Mouse (Mus musculus) hindbrain, embryonic 13.5 days (tissue): ENCODE measurements around the gene Ubxn6. TPM values are rescaled to one million over a fixed set of nuclear protein-coding genes. Genes with fewer than 3 reads are reported as not detected.
"Not testable (repeated sequence)": the region's sequence is repeated elsewhere in the genome, so short reads cannot be mapped to it uniquely, and the experiment has no call there.

Source experiments
- ATAC-seq: fragments of 200-750 bp; cut with Nextera tagmentation; 2 replicates; pipeline ENCODE4 v1.8.0; 2017; ENCODE audit warnings: moderate TSS enrichment; ENCODE audit not compliant: low FRiP score
- H3K27ac ChIP-seq: fragments of 300-500 bp; sonication (generic); 2 replicates; pipeline ENCODE4 v1.5.1; 2015; ENCODE audit warnings: inconsistent platforms, mild to moderate bottlenecking, moderate library complexity
- H3K27me3 ChIP-seq: fragments of 300-500 bp; sonication (generic); 2 replicates; pipeline ENCODE4 v1.6.1; 2015; ENCODE audit warnings: mild to moderate bottlenecking, inconsistent platforms
- H3K36me3 ChIP-seq: fragments of 300-500 bp; sonication (generic); 2 replicates; pipeline ENCODE4 v1.6.1; 2015; ENCODE audit warnings: mild to moderate bottlenecking, inconsistent platforms
- H3K4me1 ChIP-seq: fragments of 300-500 bp; sonication (generic); replicated peaks from 2 replicates; pipeline ENCODE4 v1.6.1; 2015; ENCODE audit warnings: inconsistent platforms
- H3K4me2 ChIP-seq: fragments of 300-500 bp; sonication (generic); 2 replicates; pipeline ENCODE4 v1.6.1; 2015; ENCODE audit warnings: inconsistent platforms, mild to moderate bottlenecking, moderate library complexity
- H3K4me3 ChIP-seq: fragments of 300-500 bp; sonication (generic); 2 replicates; pipeline ENCODE4 v1.5.1; 2015; ENCODE audit warnings: mild to moderate bottlenecking, inconsistent platforms
- H3K9ac ChIP-seq: fragments of 300-500 bp; sonication (generic); 2 replicates; pipeline ENCODE4 v1.6.1; 2015; ENCODE audit warnings: mild to moderate bottlenecking, inconsistent platforms
- H3K9me3 ChIP-seq: fragments of 300-500 bp; sonication (generic); 2 replicates; pipeline ENCODE4 v1.6.1; 2016; ENCODE audit warnings: inconsistent platforms
- WGBS: fragments of 180-500 bp; shearing (Covaris S2); methylation state at CpG from one replicate; pipeline ENCODE4 v1.1.7; 2015; 5-methylcytosine and 5-hydroxymethylcytosine counted together
- polyA plus RNA-seq: library from polyadenylated mRNA; unstranded; fragments of >200 nt; fragmentation: Nextera tagmentation; extraction: Ambion mirVana; gene quantifications from 2 replicates; pipeline ENCODE4 v1.2.1, GENCODE M21; 2015

Gene Ubxn6
- polyA plus RNA-seq, 1 experiment from 2014 or later, result 86.0 TPM

GRCm38 (mm10) chr17:56069066-56069465 is 5.8 kb downstream of the Ubxn6 start:
- peaks cover 88% of the 10 kb centered on the region for H3K36me3 ChIP-seq
- WGBS, result 96% methylated on average over 14 of the region's 14 CpGs
- no peak overlapping the region for H3K4me2 ChIP-seq
- no peaks in the 10 kb centered on the region for H3K9me3 ChIP-seq
- no peak overlapping the region for H3K9ac ChIP-seq
- ATAC-seq, result no peak
- H3K4me3 ChIP-seq, result no peak overlapping the region
- H3K27ac ChIP-seq, result no peak overlapping the region
- peaks cover 7% of the 10 kb centered on the region for H3K4me1 ChIP-seq
- no peaks in the 10 kb centered on the region for H3K27me3 ChIP-seq

GRCm38 (mm10) chr17:56066451-56066850 is 8.4 kb downstream of the Ubxn6 start:
- no peaks in the 10 kb centered on the region for H3K4me1 ChIP-seq
- no peak overlapping the region for H3K9ac ChIP-seq
- no peak overlapping the region for H3K4me2 ChIP-seq
- H3K9me3 ChIP-seq, result no peaks in the 10 kb centered on the region
- peaks cover 96% of the 10 kb centered on the region for H3K36me3 ChIP-seq
- no peak overlapping the region for H3K4me3 ChIP-seq
- no peak for ATAC-seq
- H3K27ac ChIP-seq, result no peak overlapping the region
- no peaks in the 10 kb centered on the region for H3K27me3 ChIP-seq

DNA sequence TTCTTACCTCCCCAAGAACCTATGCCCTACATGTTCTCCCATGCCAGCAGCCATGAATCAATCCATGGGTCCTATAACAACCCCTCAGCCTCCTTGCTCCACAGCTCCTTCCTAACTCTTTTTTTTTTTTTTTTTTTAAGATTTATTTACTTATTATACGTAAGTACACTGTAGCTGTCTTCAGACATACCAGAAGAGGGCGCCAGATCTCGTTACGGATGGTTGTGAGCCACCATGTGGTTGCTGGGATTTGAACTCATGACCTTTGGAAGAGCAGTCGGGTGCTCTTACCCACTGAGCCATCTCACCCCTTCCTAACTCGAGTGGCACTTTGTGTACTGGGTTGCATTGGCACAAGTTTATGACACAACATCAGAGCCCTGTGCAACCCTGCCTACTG is 9.1 kb downstream of the Ubxn6 start:
- H3K4me2 ChIP-seq, H3K4me3 ChIP-seq, H3K4me1 ChIP-seq, H3K9ac ChIP-seq, H3K27me3 ChIP-seq, H3K9me3 ChIP-seq, H3K27ac ChIP-seq, ATAC-seq: not testable (repeated sequence)
- peaks cover 95% of the 10 kb centered on the region for H3K36me3 ChIP-seq
- WGBS, result 88% methylated on average over 6 of the region's 6 CpGs

- Histone ChIP-seq H3K9me3 (no peaks in the 10 kb centered on the region), H3K9ac (no peak overlapping the region), H3K27me3 (no peaks in the 10 kb centered on the region), H3K4me3 (no peak overlapping the region), H3K4me2 (no peak overlapping the region), H3K27ac (no peak overlapping the region), H3K4me1 (no peaks in the 10 kb centered on the region), H3K36me3 (peaks cover 86% of the 10 kb centered on the region)
- no peak for ATAC-seq
- WGBS, result 94% methylated on average over 7 of the region's 7 CpGs
Measured at GRCm38 (mm10) chr17:56062081-56062480, 12.7 kb downstream of the Ubxn6 start.

- ATAC-seq, result no peak
- Histone ChIP-seq H3K36me3 (peaks cover 45% of the 10 kb centered on the region), H3K4me2 (no peak overlapping the region), H3K9ac (no peak overlapping the region), H3K4me3 (no peak overlapping the region), H3K4me1 (no peaks in the 10 kb centered on the region), H3K27ac (peak overlapping the region; percentile 55; the same call in 1 of the 2 replicates), H3K27me3 (no peaks in the 10 kb centered on the region), H3K9me3 (no peaks in the 10 kb centered on the region)
- 82% methylated on average over 11 of the region's 11 CpGs for WGBS
Measured at GRCm38 (mm10) chr17:56057381-56058120, 17.3 kb downstream of the Ubxn6 start.

- no peaks in the 10 kb centered on the region for H3K27me3 ChIP-seq
- H3K4me1 ChIP-seq, result no peaks in the 10 kb centered on the region
- ATAC-seq, result no peak
- H3K9ac ChIP-seq, result peak overlapping the region; percentile 31; the same call in 1 of the 2 replicates
- H3K9me3 ChIP-seq, result no peaks in the 10 kb centered on the region
- 77% methylated on average over 4 of the region's 4 CpGs for WGBS
- H3K4me2 ChIP-seq, result no peak overlapping the region
- H3K36me3 ChIP-seq, result peaks cover 36% of the 10 kb centered on the region
- H3K4me3 ChIP-seq, result no peak overlapping the region
- H3K27ac ChIP-seq, result peak overlapping the region; percentile 49; the same call in 1 of the 2 replicates
Measured at GRCm38 (mm10) chr17:56055945-56056678, 18.7 kb downstream of the Ubxn6 start.

DNA sequence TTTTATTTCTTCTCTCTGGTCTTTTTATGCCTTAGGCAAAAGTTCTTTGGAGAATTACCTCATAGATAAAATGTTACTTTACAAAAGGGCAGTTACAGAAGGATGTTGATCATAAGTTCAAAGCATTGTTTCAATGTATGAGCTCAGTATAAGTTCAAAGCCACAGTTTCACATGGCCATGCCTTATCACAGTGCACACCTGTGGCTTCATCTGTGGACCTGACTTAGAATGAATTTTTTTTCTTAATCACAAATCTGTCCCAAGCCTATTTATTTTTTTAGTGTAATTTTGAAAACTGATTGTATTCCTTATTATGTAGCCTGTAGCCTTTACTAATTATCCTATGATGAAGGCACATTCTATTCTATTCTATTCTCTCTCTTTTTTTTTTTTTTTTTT is 19.9 kb downstream of the Ubxn6 start:
- Histone ChIP-seq H3K9me3 (no peaks in the 10 kb centered on the region), H3K4me2 (no peak overlapping the region), H3K9ac (no peak overlapping the region), H3K27ac (no peak overlapping the region), H3K4me1 (no peaks in the 10 kb centered on the region), H3K36me3 (peaks cover 26% of the 10 kb centered on the region), H3K27me3 (no peaks in the 10 kb centered on the region), H3K4me3 (no peak overlapping the region)
- no peak for ATAC-seq

- no peaks in the 10 kb centered on the region for H3K27me3 ChIP-seq
- H3K9ac ChIP-seq, result no peak overlapping the region
- H3K4me3 ChIP-seq, result no peak overlapping the region
- H3K36me3 ChIP-seq, result peaks cover 24% of the 10 kb centered on the region
- no peaks in the 10 kb centered on the region for H3K4me1 ChIP-seq
- H3K9me3 ChIP-seq, result no peaks in the 10 kb centered on the region
- no peak overlapping the region for H3K27ac ChIP-seq
- no peak for ATAC-seq
- 91% methylated on average over 5 of the region's 5 CpGs for WGBS
- H3K4me2 ChIP-seq, result no peak overlapping the region
Measured at GRCm38 (mm10) chr17:56051369-56051768, 23.5 kb downstream of the Ubxn6 start.

DNA sequence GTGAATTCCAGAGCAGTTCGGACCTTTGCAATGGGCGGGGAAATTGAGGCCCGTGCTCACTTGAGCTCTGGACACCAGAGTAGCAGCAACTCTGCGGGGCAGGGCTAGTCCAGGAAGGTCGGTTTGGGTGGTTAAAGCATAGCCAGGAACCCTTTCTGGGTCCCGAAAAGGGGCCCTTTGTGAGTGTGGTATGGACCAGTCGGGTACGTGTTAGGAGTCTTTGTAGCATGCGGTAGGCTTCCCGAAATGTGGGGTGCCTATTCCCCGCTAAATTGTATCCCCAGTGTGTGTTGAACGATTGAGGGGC is 34.0 kb downstream of the Ubxn6 start:
- H3K4me3 ChIP-seq, result peak overlapping the region; percentile 72
- H3K4me2 ChIP-seq, result peak overlapping the region; percentile 94
- no peak for ATAC-seq
- H3K27ac ChIP-seq, result no peak overlapping the region
- peak overlapping the region; percentile 81 for H3K9ac ChIP-seq
- H3K9me3 ChIP-seq, result no peaks in the 10 kb centered on the region
- H3K4me1 ChIP-seq, result peaks cover 16% of the 10 kb centered on the region
- H3K36me3 ChIP-seq, result peaks cover 6% of the 10 kb centered on the region; the same call in 1 of the 2 replicates
- no peaks in the 10 kb centered on the region for H3K27me3 ChIP-seq
- 2% methylated on average over 12 of the region's 12 CpGs for WGBS

GRCm38 (mm10) chr17:56040030-56040856 is 34.6 kb downstream of the Ubxn6 start, which contains the start of gene Chaf1a:
Gene Chaf1a (plus strand): TSS chr17:56040439.
- Histone ChIP-seq H3K27me3 (no peaks in the 10 kb centered on the region), H3K36me3 (peaks cover 6% of the 10 kb centered on the region; the same call in 1 of the 2 replicates), H3K9ac (peak within 1 kb of the TSS; percentile 81), H3K4me3 (peak within 1 kb of the TSS; percentile 72), H3K4me1 (peaks cover 22% of the 10 kb centered on the region), H3K9me3 (no peaks in the 10 kb centered on the region), H3K4me2 (peak within 1 kb of the TSS; percentile 94), H3K27ac (peak within 1 kb of the TSS; percentile 83)
- under 1% methylated on average over 68 of the region's 68 CpGs for WGBS
- ATAC-seq, result peak; percentile 83

DNA sequence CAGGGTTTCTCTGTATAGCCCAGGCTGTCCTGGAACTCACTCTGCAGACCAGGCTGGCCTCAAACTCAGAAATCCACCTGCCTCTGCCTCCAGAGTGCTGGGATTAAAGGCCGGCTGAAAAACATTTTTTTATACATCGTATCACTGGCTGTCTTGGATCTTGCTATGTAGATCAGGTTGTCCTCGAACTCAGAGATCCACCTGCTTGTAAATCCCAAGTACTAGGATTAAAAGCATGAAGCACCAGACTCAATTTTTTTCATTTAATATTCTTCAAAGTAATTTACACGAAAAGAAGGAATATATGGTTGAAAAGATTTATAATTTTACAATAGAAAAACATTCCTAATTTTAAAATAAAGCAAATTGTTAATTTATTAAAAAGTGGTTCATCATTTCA is 35.5 kb downstream of the Ubxn6 start:
- no peak for ATAC-seq
- peaks cover 12% of the 10 kb centered on the region for H3K36me3 ChIP-seq
- peak overlapping the region; percentile 83; the same call in 1 of the 2 replicates for H3K27ac ChIP-seq
- peak overlapping the region; percentile 94 for H3K4me2 ChIP-seq
- 85% methylated on average over 4 of the region's 4 CpGs for WGBS
- peaks cover 31% of the 10 kb centered on the region for H3K4me1 ChIP-seq
- H3K9me3 ChIP-seq, result no peaks in the 10 kb centered on the region
- peak overlapping the region; percentile 72; the same call in 1 of the 2 replicates for H3K4me3 ChIP-seq
- H3K27me3 ChIP-seq, result no peaks in the 10 kb centered on the region
- H3K9ac ChIP-seq, result no peak overlapping the region; the same call in 1 of the 2 replicates

- ATAC-seq, result no peak
- Histone ChIP-seq H3K36me3 (peaks cover 12% of the 10 kb centered on the region), H3K4me3 (no peak overlapping the region), H3K27me3 (no peaks in the 10 kb centered on the region), H3K9ac (no peak overlapping the region), H3K4me2 (no peak overlapping the region), H3K4me1 (peaks cover 37% of the 10 kb centered on the region), H3K9me3 (no peaks in the 10 kb centered on the region), H3K27ac (no peak overlapping the region)
- 86% methylated on average over 8 of the region's 8 CpGs for WGBS
Measured at GRCm38 (mm10) chr17:56038583-56039261, 36.1 kb downstream of the Ubxn6 start.
